Mouse (Mus musculus) embryonic fibroblast, embryonic 13.5 days (primary cell): ENCODE results near the gene Oaz3.

Source experiments
- CTCF ChIP-seq: IDR thresholded peaks from 2 replicates; pipeline ENCODE4 v1.5.1; 2011; ENCODE audit warnings: mild to moderate bottlenecking, control low read depth, low read length, moderate library complexity, borderline replicate concordance; ENCODE audit not compliant: insufficient read depth
- POLR2A ChIP-seq: IDR thresholded peaks from 2 replicates; pipeline ENCODE4 v1.6.1; 2011; ENCODE audit warnings: low read depth, mild to moderate bottlenecking, control low read depth, low read length, moderate library complexity

DNA sequence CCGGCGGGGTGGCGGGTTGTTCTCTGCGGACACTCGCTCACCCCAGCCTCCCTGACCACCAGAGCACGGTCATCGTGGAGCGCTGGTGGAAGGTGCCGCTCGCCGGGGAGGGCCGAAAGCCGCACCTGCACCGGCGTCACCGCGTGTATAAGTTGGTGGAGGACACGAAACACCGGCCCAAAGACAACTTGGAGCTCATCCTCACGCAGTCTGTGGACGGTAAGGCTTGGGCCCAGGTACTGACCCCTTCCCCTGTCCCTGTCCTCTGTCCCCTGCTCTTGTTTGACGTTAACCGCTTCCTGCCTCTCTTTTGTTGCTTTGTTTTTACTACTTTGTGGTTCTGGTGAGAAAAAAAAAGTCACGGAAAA is at the start of gene Oaz3:
- no peak for TF ChIP-seq POLR2A
- no peak for TF ChIP-seq CTCF
